ENCODE assay signal across 27 mouse cellular contexts in the genomic region with DNA sequence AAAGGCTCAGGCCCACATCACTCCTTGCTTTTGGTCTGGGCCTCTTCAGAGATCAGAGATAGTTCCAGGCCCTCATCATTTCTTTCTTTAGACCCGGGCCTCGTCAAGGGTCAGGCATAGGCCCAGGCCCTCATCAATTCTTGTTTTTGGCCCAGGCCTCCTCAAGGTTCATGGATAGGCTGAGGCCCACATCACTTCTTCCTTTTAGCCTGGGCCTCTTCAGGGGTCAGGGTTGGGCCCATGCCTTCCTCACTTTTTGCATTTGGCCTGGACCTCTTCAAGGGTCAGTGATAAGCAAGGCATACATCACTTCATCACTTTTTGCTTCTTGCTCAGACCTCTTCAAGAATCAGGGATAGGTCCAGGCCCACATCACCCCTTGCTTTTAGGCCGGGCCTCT. TPM values are rescaled to one million over a fixed set of nuclear protein-coding genes. Genes with fewer than 3 reads are reported as not detected.
A peak's percentile ranks its signal among the peaks of the same experiment; 100 is the strongest.
DNase-seq lines count a peak whose midpoint lies in the region; ATAC-seq and TF ChIP-seq lines count a peak whose summit lies in the region.
"Had no signal": no experiment of that assay in that cellular context is flagged by ENCODE, and none has a peak within 500 bp of the region (broad histone marks: within the 10 kb centered on the region; RNA-seq: fewer than 3 reads in every experiment).

No protein-coding gene starts in this region.

- no peak for TF ChIP-seq POLR2A in kidney, adult 2 months (IDR thresholded peaks at IDR 0.05; ENCODE audit: low read depth, low read length)

- H3K27ac ChIP-seq in kidney, embryonic 15.5 days: no peak overlapping the region
- H3K27ac ChIP-seq in kidney, adult 2 months (ENCODE audit: insufficient read depth, low read depth, low read length): no peak overlapping the region
- H3K27ac ChIP-seq in midbrain, embryonic 13.5 days: no peak overlapping the region
- H3K27ac ChIP-seq in midbrain, embryonic 15.5 days: no peak overlapping the region
- H3K27ac ChIP-seq in stomach, postnatal 0 days (replicated peaks): no peak overlapping the region
- H3K27ac ChIP-seq: embryonic facial prominence, embryonic 15.5 days; forebrain, embryonic 10.5 days; heart, adult 2 months; heart, embryonic 15.5 days; hindbrain, embryonic 10.5 days had no signal

- H3K9ac ChIP-seq in kidney, embryonic 15.5 days: no peak overlapping the region
- H3K9ac ChIP-seq in midbrain, embryonic 13.5 days (replicated peaks): no peak overlapping the region
- H3K9ac ChIP-seq in midbrain, embryonic 15.5 days: no peak overlapping the region
- H3K9ac ChIP-seq in stomach, postnatal 0 days (ENCODE audit: low read length): no peak overlapping the region
- H3K9ac ChIP-seq: embryonic facial prominence, embryonic 15.5 days; heart, embryonic 15.5 days had no signal

- no peak for TF ChIP-seq EP300 in stomach, postnatal 0 days (optimal IDR thresholded peaks at IDR 0.05)

- H3K4me3 ChIP-seq in kidney, embryonic 15.5 days (replicated peaks): no peak overlapping the region
- no peak overlapping the region for H3K4me3 ChIP-seq in kidney, adult 2 months (ENCODE audit: insufficient read depth, low read depth, low read length)
- H3K4me3 ChIP-seq in midbrain, embryonic 13.5 days (replicated peaks): no peak overlapping the region
- no peak overlapping the region for H3K4me3 ChIP-seq in midbrain, embryonic 15.5 days
- no peak overlapping the region for H3K4me3 ChIP-seq in stomach, postnatal 0 days (ENCODE audit: low read depth, low read length)
- H3K4me3 ChIP-seq: embryonic facial prominence, embryonic 15.5 days; erythroblast, embryonic 14.5 days; forebrain, embryonic 10.5 days; heart, adult 2 months; heart, embryonic 15.5 days; hindbrain, embryonic 10.5 days had no signal

- no peaks in the 10 kb centered on the region for H3K27me3 ChIP-seq in kidney, embryonic 15.5 days
- H3K27me3 ChIP-seq in kidney, adult 2 months (replicated peaks; ENCODE audit: control insufficient read depth, insufficient read depth, low read length): no peaks in the 10 kb centered on the region
- no peaks in the 10 kb centered on the region for H3K27me3 ChIP-seq in midbrain, embryonic 13.5 days
- no peaks in the 10 kb centered on the region for H3K27me3 ChIP-seq in midbrain, embryonic 15.5 days (replicated peaks)
- H3K27me3 ChIP-seq in stomach, postnatal 0 days (ENCODE audit: control insufficient read depth, insufficient read depth, low read length): no peaks in the 10 kb centered on the region
- H3K27me3 ChIP-seq: CH12.LX; embryonic facial prominence, embryonic 15.5 days; heart, embryonic 15.5 days; Patski had no signal

- no peak for TF ChIP-seq CTCF in kidney, adult 2 months (conservative IDR thresholded peaks at IDR 0.05; ENCODE audit: insufficient read depth, insufficient read length, low read depth, low read length)
- TF ChIP-seq CTCF in stomach, postnatal 0 days (IDR thresholded peaks at IDR 0.05; ENCODE audit: low read depth): no peak

- no peaks in the 10 kb centered on the region for H3K9me3 ChIP-seq in kidney, embryonic 15.5 days (replicated peaks)
- no peaks in the 10 kb centered on the region for H3K9me3 ChIP-seq in midbrain, embryonic 13.5 days
- no peaks in the 10 kb centered on the region for H3K9me3 ChIP-seq in midbrain, embryonic 15.5 days
- no peaks in the 10 kb centered on the region for H3K9me3 ChIP-seq in stomach, postnatal 0 days (ENCODE audit: control insufficient read depth, low read length)
- H3K9me3 ChIP-seq: embryonic facial prominence, embryonic 15.5 days; heart, embryonic 15.5 days had no signal

- 0 out of 2 replicates have a peak, but pooled peaks have one; percentile 2 for ATAC-seq in kidney, embryonic 15.5 days (replicated peaks; ENCODE audit: low FRiP score)
- 0 out of 2 replicates have a peak, but pooled peaks have one; percentile 16 for ATAC-seq in midbrain, embryonic 13.5 days
- no peak for ATAC-seq in midbrain, embryonic 15.5 days (replicated peaks)
- ATAC-seq in stomach, postnatal 0 days (ENCODE audit: low FRiP score, low TSS enrichment): no peak
- ATAC-seq: activated CD4-positive, CD25-positive, alpha-beta regulatory T cell, adult 4 months; forebrain, embryonic 14.5 days; hindbrain, embryonic 16.5 days; inflammation-experienced regulatory T-cells, adult 6 months; Patski had no signal

- no peaks in the 10 kb centered on the region for H3K4me1 ChIP-seq in kidney, embryonic 15.5 days
- H3K4me1 ChIP-seq in kidney, adult 2 months (ENCODE audit: control insufficient read depth, insufficient read depth, low read length): no peaks in the 10 kb centered on the region
- no peaks in the 10 kb centered on the region for H3K4me1 ChIP-seq in midbrain, embryonic 13.5 days (replicated peaks)
- no peaks in the 10 kb centered on the region for H3K4me1 ChIP-seq in midbrain, embryonic 15.5 days
- H3K4me1 ChIP-seq in stomach, postnatal 0 days (replicated peaks; ENCODE audit: control insufficient read depth, insufficient read depth): no peaks in the 10 kb centered on the region
- H3K4me1 ChIP-seq: embryonic facial prominence, embryonic 15.5 days; forebrain, embryonic 10.5 days; heart, embryonic 15.5 days; hindbrain, embryonic 10.5 days had no signal

- peak; percentile 79 for DNase-seq in heart, adult 11 months
- no peak for DNase-seq in heart, adult 9 months (ENCODE audit: low spot score in 2 of 2)
- no peak for DNase-seq in kidney, adult 2 months
- DNase-seq in stomach, postnatal 0 days (ENCODE audit: low spot score): peak; percentile 8
- DNase-seq: adrenal gland, postnatal 14 days; cerebellum, adult 11-12 months; cerebellum, adult 9-10 months; cerebellum, postnatal 25 days; gastrocnemius, postnatal 10 days; heart, adult 2 months; heart, postnatal 14 days had no signal

- no peaks in the 10 kb centered on the region for H3K36me3 ChIP-seq in kidney, embryonic 15.5 days
- no peaks in the 10 kb centered on the region for H3K36me3 ChIP-seq in kidney, adult 2 months (ENCODE audit: control insufficient read depth, insufficient read depth, low read length)
- no peaks in the 10 kb centered on the region for H3K36me3 ChIP-seq in midbrain, embryonic 13.5 days
- no peaks in the 10 kb centered on the region for H3K36me3 ChIP-seq in midbrain, embryonic 15.5 days (replicated peaks)
- no peaks in the 10 kb centered on the region for H3K36me3 ChIP-seq in stomach, postnatal 0 days (ENCODE audit: control insufficient read depth, insufficient read depth, low read length)
- H3K36me3 ChIP-seq: embryonic facial prominence, embryonic 15.5 days; forebrain, embryonic 10.5 days; heart, embryonic 15.5 days; hindbrain, embryonic 10.5 days had no signal

- WGBS in kidney, embryonic 15.5 days: 94% methylated on average over 3 of the region's 3 CpGs
- 91% methylated on average over 3 of the region's 3 CpGs for WGBS in kidney, adult 2 months
- WGBS in midbrain, embryonic 13.5 days: 92% methylated on average over 3 of the region's 3 CpGs
- 90% methylated on average over 3 of the region's 3 CpGs for WGBS in midbrain, embryonic 15.5 days
- WGBS in stomach, postnatal 0 days: 95% methylated on average over 3 of the region's 3 CpGs

- H3K4me2 ChIP-seq in kidney, embryonic 15.5 days: no peak overlapping the region
- no peak overlapping the region for H3K4me2 ChIP-seq in midbrain, embryonic 13.5 days (replicated peaks)
- H3K4me2 ChIP-seq in midbrain, embryonic 15.5 days: no peak overlapping the region
- no peak overlapping the region for H3K4me2 ChIP-seq in stomach, postnatal 0 days (replicated peaks; ENCODE audit: low read depth)
- H3K4me2 ChIP-seq: embryonic facial prominence, embryonic 15.5 days; heart, embryonic 15.5 days had no signal

RNA-seq across cellular contexts. Expression of a gene that starts 57.8 kb away (rescaled TPM):
- not detected in 2 replicates for polyA plus RNA-seq in kidney, embryonic 15.5 days (2015; fragmentation: Nextera tagmentation; extraction: Ambion mirVana)
- 0.08 and 0.09 TPM in 2 replicates for polyA plus RNA-seq in kidney, adult 2 months (2012; rRNA removed)
- polyA plus RNA-seq in midbrain, embryonic 13.5 days (2015; fragmentation: Nextera tagmentation; extraction: Ambion mirVana): not detected in 2 replicates
- not detected in 2 replicates for polyA plus RNA-seq in midbrain, embryonic 15.5 days (2015; fragmentation: Nextera tagmentation; extraction: Ambion mirVana)
- polyA plus RNA-seq in stomach, postnatal 0 days (2015; fragmentation: Nextera tagmentation; extraction: Ambion mirVana): not detected in 2 replicates
- polyA plus RNA-seq: activated CD4-positive, CD25-positive, alpha-beta regulatory T cell, adult 4 months; cortical plate, adult 2 months; embryonic facial prominence, embryonic 15.5 days; forebrain, embryonic 10.5 days; forebrain, embryonic 14.5 days; frontal cortex, adult 2 months; heart, adult 2 months; heart, embryonic 15.5 days; hindbrain, embryonic 10.5 days; hindbrain, embryonic 16.5 days; inflammation-experienced regulatory T-cells, adult 6 months; Patski had no signal

Comparison
In these comparisons a context has a peak if more than half of its experiments do, and no peak if none do; other contexts are left out.
1. DNase-seq: peak in heart, adult 11 months (single experiment) and stomach, postnatal 0 days (single experiment); none in heart, adult 9 months (0 of 2) and kidney, adult 2 months (single experiment).
2. ATAC-seq: peak in kidney, embryonic 15.5 days (single experiment) and midbrain, embryonic 13.5 days (single experiment); none in midbrain, embryonic 15.5 days (single experiment) and stomach, postnatal 0 days (single experiment).